Mouse (Mus musculus): ENCODE data around the gene Kif26a. TPM values are rescaled to one million over a fixed set of nuclear protein-coding genes. Genes with fewer than 3 reads are reported as not detected.

Kif26a gene
- polyA plus RNA-seq, 1 experiment = not detected

GRCm38 (mm10) chr12:112163981-112164839 is 18.2 kb downstream of the Kif26a start:
- WGBS = 76% methylated on average over 16 of the region's 16 CpGs
- no peak overlapping the region for H3K4me3 ChIP-seq (replicated peaks; ENCODE audit: control insufficient read depth, low read depth, low read length)
- no peaks in the 10 kb centered on the region for H3K4me1 ChIP-seq (ENCODE audit: control insufficient read depth, insufficient read depth, low read length)
- no peak overlapping the region for H3K27ac ChIP-seq (ENCODE audit: control insufficient read depth, insufficient read depth, low read depth, low read length, poor library complexity)
- TF ChIP-seq POLR2A (IDR thresholded peaks at IDR 0.05; ENCODE audit: borderline replicate concordance, control insufficient read depth, low read depth, low read length) (no peak), CTCF (IDR thresholded peaks at IDR 0.05; ENCODE audit: control insufficient read depth, insufficient read depth, low read length) (no peak)

GRCm38 (mm10) chr12:112164840-112165219 is 18.8 kb downstream of the Kif26a start:
- no peaks in the 10 kb centered on the region for H3K4me1 ChIP-seq (ENCODE audit: control insufficient read depth, insufficient read depth, low read length)
- TF ChIP-seq CTCF (IDR thresholded peaks at IDR 0.05; ENCODE audit: control insufficient read depth, insufficient read depth, low read length) (no peak), POLR2A (IDR thresholded peaks at IDR 0.05; ENCODE audit: borderline replicate concordance, control insufficient read depth, low read depth, low read length) (no peak)
- no peak overlapping the region for H3K27ac ChIP-seq (ENCODE audit: control insufficient read depth, insufficient read depth, low read depth, low read length, poor library complexity)
- no peak overlapping the region for H3K4me3 ChIP-seq (replicated peaks; ENCODE audit: control insufficient read depth, low read depth, low read length)
- 60% methylated on average over 6 of the region's 6 CpGs for WGBS

DNA sequence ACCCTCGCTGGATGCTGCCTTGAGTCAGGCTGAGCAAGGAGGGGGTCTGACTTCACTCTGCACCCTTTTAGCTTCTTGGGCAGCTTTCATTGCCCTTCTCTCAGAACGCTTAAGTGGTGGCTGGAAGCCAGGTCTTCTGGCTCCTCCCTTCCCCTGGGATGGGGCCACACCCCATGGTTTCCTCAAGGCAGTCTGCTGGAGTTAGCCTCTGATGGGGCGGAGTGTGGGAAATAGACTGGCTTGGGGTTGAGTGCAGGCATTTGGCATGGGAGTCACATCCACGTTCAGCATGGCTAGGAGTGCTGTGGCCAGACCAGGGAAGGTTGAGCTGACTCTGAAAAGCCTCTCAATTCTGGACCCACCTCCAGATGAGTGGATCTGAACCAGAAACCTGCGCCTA is 23.2 kb downstream of the Kif26a start:
- Histone ChIP-seq H3K4me3 (replicated peaks; ENCODE audit: control insufficient read depth, low read depth, low read length) (no peak overlapping the region), H3K27ac (ENCODE audit: control insufficient read depth, insufficient read depth, low read depth, low read length, poor library complexity) (no peak overlapping the region), H3K4me1 (ENCODE audit: control insufficient read depth, insufficient read depth, low read length) (no peaks in the 10 kb centered on the region)
- TF ChIP-seq CTCF (IDR thresholded peaks at IDR 0.05; ENCODE audit: control insufficient read depth, insufficient read depth, low read length) (no peak), POLR2A (IDR thresholded peaks at IDR 0.05; ENCODE audit: borderline replicate concordance, control insufficient read depth, low read depth, low read length) (no peak)
- 71% methylated on average over 5 of the region's 5 CpGs for WGBS

DNA sequence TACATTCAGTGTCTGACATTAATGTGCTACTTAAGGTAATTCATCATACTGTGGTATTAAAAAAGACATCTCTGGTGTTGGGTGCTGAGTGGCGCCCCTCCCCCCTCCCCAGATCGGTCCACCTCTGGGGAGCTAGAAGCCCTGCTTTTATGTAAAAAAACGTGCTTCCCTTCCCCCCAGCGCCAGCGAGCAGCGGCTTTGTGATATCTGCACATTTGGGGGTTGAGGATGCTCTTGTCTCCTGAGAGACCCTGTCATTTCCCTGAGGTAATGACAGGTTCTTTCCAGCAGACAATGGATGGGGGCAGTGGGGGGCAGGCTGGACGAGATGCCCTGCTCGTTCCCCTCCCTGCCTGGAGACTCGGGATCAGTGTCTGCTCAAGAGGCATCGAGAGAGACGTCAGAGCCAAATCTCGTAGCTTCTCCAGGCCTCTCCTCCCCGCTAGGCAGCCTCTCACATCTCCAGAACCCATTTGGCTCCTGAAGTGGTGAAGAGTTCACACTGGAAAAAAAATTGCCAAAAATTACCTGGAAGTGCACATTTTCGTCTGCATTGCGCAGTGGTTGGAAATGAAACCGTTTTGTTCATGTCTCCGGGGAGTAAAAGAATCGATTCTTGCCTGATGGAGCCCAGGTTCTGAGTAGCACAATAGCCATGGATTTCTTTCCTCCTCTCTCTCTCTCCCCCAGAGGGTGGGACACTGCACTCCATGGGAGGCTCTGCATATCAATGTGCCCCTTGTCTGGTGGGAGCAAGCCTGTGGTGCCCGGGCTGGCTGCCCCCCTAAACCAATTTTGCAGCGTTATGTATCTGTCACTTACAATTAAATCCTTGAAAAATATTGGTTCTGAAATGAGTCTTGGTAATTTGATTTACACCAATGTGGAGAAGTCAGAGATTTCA is 24.9 kb downstream of the Kif26a start:
- 77% methylated on average over 20 of the region's 20 CpGs for WGBS
- no peak overlapping the region for H3K27ac ChIP-seq (ENCODE audit: control insufficient read depth, insufficient read depth, low read depth, low read length, poor library complexity)

DNA sequence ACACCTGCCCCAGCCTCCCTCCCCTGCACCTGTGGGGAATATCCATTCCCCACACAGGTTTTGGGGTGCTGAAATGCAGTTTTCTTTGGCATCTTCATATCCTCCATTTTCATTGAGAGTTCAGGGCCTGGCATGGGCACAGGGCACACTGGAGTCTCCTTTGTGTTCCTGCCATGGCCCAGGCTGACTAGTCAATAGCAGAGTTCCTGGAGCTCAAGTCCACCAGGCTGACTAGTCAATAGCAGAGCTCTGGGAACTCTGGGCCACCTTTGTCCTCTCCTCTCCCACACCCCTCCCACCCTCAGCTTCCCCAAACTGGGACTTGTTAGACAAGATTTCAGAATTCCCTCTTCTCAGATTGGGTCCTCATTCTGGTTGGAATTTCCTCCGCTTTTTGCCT is 25.6 kb downstream of the Kif26a start:
- WGBS = 96% methylated on average over 1 of the region's 1 CpGs

More for the DNA sequence above, 24.9 kb downstream of the Kif26a start:
- Histone ChIP-seq H3K4me3 (replicated peaks; ENCODE audit: control insufficient read depth, low read depth, low read length) (no peak overlapping the region), H3K4me1 (ENCODE audit: control insufficient read depth, insufficient read depth, low read length) (no peaks in the 10 kb centered on the region)
- no peak for TF ChIP-seq CTCF (IDR thresholded peaks at IDR 0.05; ENCODE audit: control insufficient read depth, insufficient read depth, low read length)
- TF ChIP-seq POLR2A (IDR thresholded peaks at IDR 0.05; ENCODE audit: borderline replicate concordance, control insufficient read depth, low read depth, low read length) = no peak

DNA sequence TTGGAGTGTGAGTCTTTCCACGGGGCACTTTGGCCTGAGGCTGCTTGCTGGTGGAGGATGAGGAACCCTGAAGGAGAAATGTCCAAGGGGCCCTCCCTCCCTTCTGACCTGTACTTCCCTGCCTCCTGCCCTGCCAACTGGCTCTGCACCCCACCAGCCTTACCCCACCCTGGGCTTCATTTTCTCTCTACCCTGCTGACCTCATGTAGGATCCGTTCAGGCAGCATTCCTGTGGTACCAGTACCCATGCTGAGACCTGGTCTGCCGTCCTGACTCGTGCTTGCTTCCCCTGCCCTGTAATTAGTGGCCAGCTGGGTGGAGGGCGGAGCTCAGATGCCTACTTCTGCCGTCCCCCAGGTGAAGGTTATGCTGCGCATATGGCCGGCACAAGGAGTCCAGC is 26.2 kb downstream of the Kif26a start:
- no peak for TF ChIP-seq POLR2A (IDR thresholded peaks at IDR 0.05; ENCODE audit: borderline replicate concordance, control insufficient read depth, low read depth, low read length)
- no peak for TF ChIP-seq CTCF (IDR thresholded peaks at IDR 0.05; ENCODE audit: control insufficient read depth, insufficient read depth, low read length)
- no peaks in the 10 kb centered on the region for H3K4me1 ChIP-seq (ENCODE audit: control insufficient read depth, insufficient read depth, low read length)
- no peak overlapping the region; the same call in 1 of the 2 replicates for H3K27ac ChIP-seq (ENCODE audit: control insufficient read depth, insufficient read depth, low read depth, low read length, poor library complexity)
- WGBS = 76% methylated on average over 8 of the region's 8 CpGs
- H3K4me3 ChIP-seq (replicated peaks; ENCODE audit: control insufficient read depth, low read depth, low read length) = no peak overlapping the region

More for the DNA sequence above, 25.6 kb downstream of the Kif26a start:
- H3K4me1 ChIP-seq (ENCODE audit: control insufficient read depth, insufficient read depth, low read length) = no peaks in the 10 kb centered on the region
- no peak overlapping the region for H3K27ac ChIP-seq (ENCODE audit: control insufficient read depth, insufficient read depth, low read depth, low read length, poor library complexity)
- TF ChIP-seq POLR2A (IDR thresholded peaks at IDR 0.05; ENCODE audit: borderline replicate concordance, control insufficient read depth, low read depth, low read length) (no peak), CTCF (IDR thresholded peaks at IDR 0.05; ENCODE audit: control insufficient read depth, insufficient read depth, low read length) (no peak)
- H3K4me3 ChIP-seq (replicated peaks; ENCODE audit: control insufficient read depth, low read depth, low read length) = no peak overlapping the region

DNA sequence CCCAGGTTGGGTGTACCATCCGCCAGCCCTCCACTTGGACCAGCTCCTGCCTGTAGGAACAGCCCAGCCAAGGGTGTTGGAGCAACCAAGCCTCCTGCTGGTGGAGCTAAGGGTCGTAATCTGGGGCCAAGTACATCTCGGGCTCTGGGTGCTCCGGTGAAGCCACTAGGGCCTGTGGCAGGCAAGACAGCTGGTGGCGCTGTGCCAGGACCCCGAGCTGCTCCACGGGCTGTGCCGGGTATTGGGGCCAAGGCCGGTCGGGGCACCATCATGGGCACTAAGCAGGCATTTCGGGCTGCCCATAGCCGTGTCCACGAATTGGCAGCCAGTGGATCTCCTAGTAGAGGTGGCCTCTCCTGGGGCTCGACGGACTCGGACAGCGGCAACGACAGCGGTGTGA is 31.7 kb downstream of the Kif26a start:
- H3K4me1 ChIP-seq (ENCODE audit: control insufficient read depth, insufficient read depth, low read length) = no peaks in the 10 kb centered on the region
- WGBS = 92% methylated on average over 19 of the region's 19 CpGs
- no peak overlapping the region for H3K4me3 ChIP-seq (replicated peaks; ENCODE audit: control insufficient read depth, low read depth, low read length)
- TF ChIP-seq POLR2A (IDR thresholded peaks at IDR 0.05; ENCODE audit: borderline replicate concordance, control insufficient read depth, low read depth, low read length) = no peak
- no peak for TF ChIP-seq CTCF (IDR thresholded peaks at IDR 0.05; ENCODE audit: control insufficient read depth, insufficient read depth, low read length)
- no peak overlapping the region; the same call in 1 of the 2 replicates for H3K27ac ChIP-seq (ENCODE audit: control insufficient read depth, insufficient read depth, low read depth, low read length, poor library complexity)

- H3K4me1 ChIP-seq (ENCODE audit: control insufficient read depth, insufficient read depth, low read length) = no peaks in the 10 kb centered on the region
- H3K4me3 ChIP-seq (replicated peaks; ENCODE audit: control insufficient read depth, low read depth, low read length) = no peak overlapping the region
- WGBS = 79% methylated on average over 13 of the region's 13 CpGs
- H3K27ac ChIP-seq (ENCODE audit: control insufficient read depth, insufficient read depth, low read depth, low read length, poor library complexity) = no peak overlapping the region
- TF ChIP-seq POLR2A (IDR thresholded peaks at IDR 0.05; ENCODE audit: borderline replicate concordance, control insufficient read depth, low read depth, low read length) (no peak), CTCF (IDR thresholded peaks at IDR 0.05; ENCODE audit: control insufficient read depth, insufficient read depth, low read length) (no peak)
Observed at GRCm38 (mm10) chr12:112179687-112180086, 33.7 kb downstream of the Kif26a start.

Data from bone marrow, adult 2 months (tissue).